Mouse (Mus musculus) kidney, adult 2 months (tissue): Measurements from ENCODE around the gene Gramd2.

Experiments
- CTCF ChIP-seq: fragments of 200-500 bp; conservative IDR thresholded peaks from 2 replicates; pipeline ENCODE4 v1.5.1; 2011; ENCODE audit warnings: low read depth, mild to moderate bottlenecking, control low read depth, low read length, moderate library complexity, mixed read lengths; ENCODE audit not compliant: insufficient read depth, insufficient read length
- POLR2A ChIP-seq: fragments of 200-500 bp; IDR thresholded peaks from one replicate; pipeline ENCODE4 v1.6.1; 2011; ENCODE audit warnings: low read depth, low read length, control low read depth

DNA sequence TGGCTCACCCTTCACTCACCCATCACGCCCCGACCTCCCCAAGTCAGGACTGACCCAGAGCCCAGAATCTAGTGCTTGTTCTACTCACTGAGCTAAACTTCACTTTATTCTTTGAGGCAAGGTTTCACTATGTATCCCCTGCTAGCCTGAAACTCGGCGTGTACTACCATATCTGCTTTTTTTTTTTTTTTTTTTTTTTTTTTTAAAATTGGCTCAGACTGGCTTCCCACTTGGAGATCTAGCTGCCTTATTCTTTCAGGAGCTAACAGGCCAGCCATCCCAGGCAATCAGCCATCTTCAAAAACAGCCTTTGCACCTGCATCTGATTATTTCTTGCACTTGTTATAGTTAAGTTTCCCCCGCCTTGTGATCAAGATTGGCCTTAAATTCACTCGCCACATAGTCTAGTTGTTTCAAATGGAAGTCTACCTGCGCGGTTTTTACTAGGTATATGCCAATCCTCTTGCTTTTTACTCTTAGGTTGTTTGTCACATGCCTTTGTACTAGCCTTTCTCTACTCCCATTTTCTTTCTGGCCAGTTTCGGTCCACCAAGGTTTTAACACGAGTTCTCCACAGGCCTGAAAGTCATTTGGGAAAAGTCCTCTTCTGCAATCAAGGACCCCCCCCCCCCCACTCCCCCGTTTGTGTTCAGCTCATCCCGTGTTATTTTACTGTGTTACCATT, 69.8 kb downstream of the Gramd2 start:
- TF ChIP-seq CTCF (no peak), POLR2A (no peak)
